Mouse (Mus musculus): ENCODE measurements around the gene Cfap61.

The Cfap61 gene

GRCm38 (mm10) chr2:145949475-145950068, 15.0 kb downstream of the Cfap61 start:
- no peak for DNase-seq (ENCODE audit: inconsistent age in 2 of 2, low spot score in 1 of 2)

GRCm38 (mm10) chr2:145950239-145950638, 15.7 kb downstream of the Cfap61 start:
- DNase-seq (ENCODE audit: inconsistent age in 2 of 2, low spot score in 1 of 2): no peak

- DNase-seq (ENCODE audit: inconsistent age in 2 of 2, low spot score in 1 of 2): no peak
These were observed 18.1 kb downstream of the Cfap61 start for GRCm38 (mm10) chr2:145952726-145953125.

- DNase-seq (ENCODE audit: inconsistent age in 2 of 2, low spot score in 1 of 2): no peak
These were observed 21.3 kb downstream of the Cfap61 start for GRCm38 (mm10) chr2:145955844-145956243.

GRCm38 (mm10) chr2:145956318-145956717, 21.7 kb downstream of the Cfap61 start:
- no peak for DNase-seq (ENCODE audit: inconsistent age in 2 of 2, low spot score in 1 of 2)

- DNase-seq (ENCODE audit: inconsistent age in 2 of 2, low spot score in 1 of 2): peak in 1 of 2 experiments; percentile 59
These were observed 22.9 kb downstream of the Cfap61 start for GRCm38 (mm10) chr2:145957450-145957849.

GRCm38 (mm10) chr2:145958097-145958496, 23.5 kb downstream of the Cfap61 start:
- DNase-seq (ENCODE audit: inconsistent age in 2 of 2, low spot score in 1 of 2): no peak

- no peak for DNase-seq (ENCODE audit: inconsistent age in 2 of 2, low spot score in 1 of 2)
These were observed 24.0 kb downstream of the Cfap61 start for GRCm38 (mm10) chr2:145958551-145958950.

- no peak for DNase-seq (ENCODE audit: inconsistent age in 2 of 2, low spot score in 1 of 2)
These were observed 27.3 kb downstream of the Cfap61 start for GRCm38 (mm10) chr2:145961861-145962260.

GRCm38 (mm10) chr2:145970751-145971150, 36.2 kb downstream of the Cfap61 start:
- DNase-seq (ENCODE audit: inconsistent age in 2 of 2, low spot score in 1 of 2): no peak

- no peak for DNase-seq (ENCODE audit: inconsistent age in 2 of 2, low spot score in 1 of 2)
These were observed 36.8 kb downstream of the Cfap61 start for GRCm38 (mm10) chr2:145971237-145972010.

- DNase-seq (ENCODE audit: inconsistent age in 2 of 2, low spot score in 1 of 2): no peak
These were observed 38.0 kb downstream of the Cfap61 start for GRCm38 (mm10) chr2:145972571-145972970.

GRCm38 (mm10) chr2:145979616-145980015, 45.0 kb downstream of the Cfap61 start:
- DNase-seq (ENCODE audit: inconsistent age in 2 of 2, low spot score in 1 of 2): no peak

GRCm38 (mm10) chr2:145980881-145981280, 46.3 kb downstream of the Cfap61 start:
- no peak for DNase-seq (ENCODE audit: inconsistent age in 2 of 2, low spot score in 1 of 2)

- no peak for DNase-seq (ENCODE audit: inconsistent age in 2 of 2, low spot score in 1 of 2)
These were observed 47.1 kb downstream of the Cfap61 start for GRCm38 (mm10) chr2:145981699-145982112.

- DNase-seq (ENCODE audit: inconsistent age in 2 of 2, low spot score in 1 of 2): no peak
These were observed 47.9 kb downstream of the Cfap61 start for GRCm38 (mm10) chr2:145982317-145983045.

GRCm38 (mm10) chr2:145987757-145988156, 53.2 kb downstream of the Cfap61 start:
- no peak for DNase-seq (ENCODE audit: inconsistent age in 2 of 2, low spot score in 1 of 2)

- DNase-seq (ENCODE audit: inconsistent age in 2 of 2, low spot score in 1 of 2): no peak
These were observed 55.9 kb downstream of the Cfap61 start for GRCm38 (mm10) chr2:145990446-145990845.

GRCm38 (mm10) chr2:145996472-145996871, 61.9 kb downstream of the Cfap61 start:
- DNase-seq (ENCODE audit: inconsistent age in 2 of 2, low spot score in 1 of 2): no peak

- DNase-seq (ENCODE audit: inconsistent age in 2 of 2, low spot score in 1 of 2): peak; percentile 16 to 65
These were observed 63.5 kb downstream of the Cfap61 start for GRCm38 (mm10) chr2:145997956-145998525.

GRCm38 (mm10) chr2:146008801-146009200, 74.2 kb downstream of the Cfap61 start:
- no peak for DNase-seq (ENCODE audit: inconsistent age in 2 of 2, low spot score in 1 of 2)
